Mouse (Mus musculus): ENCODE data around the gene R3hdm1.

GRCm38 (mm10) chr1:128284157-128284690 is 181.1 kb downstream of the R3hdm1 start:
- TF ChIP-seq CTCF (IDR thresholded peaks at IDR 0.05; ENCODE audit: borderline replicate concordance, insufficient read depth, low read depth, low read length) = no peak
- no peak for TF ChIP-seq POLR2A (IDR thresholded peaks at IDR 0.05; ENCODE audit: borderline replicate concordance, insufficient read depth, low read length)
